Mouse (Mus musculus) neural tube, embryonic 14.5 days (tissue): Measurements from ENCODE around the gene Amhr2. TPM values are rescaled to one million over a fixed set of nuclear protein-coding genes. Genes with fewer than 3 reads are reported as not detected.

ENCODE experiments used
- ATAC-seq: fragments of 200-750 bp; cut with Nextera tagmentation; 2 replicates; pipeline ENCODE4 v1.8.0; 2017; ENCODE audit warnings: low read depth, mild to moderate bottlenecking, moderate TSS enrichment, moderate library complexity
- H3K27ac ChIP-seq: fragments of 300-500 bp; sonication (generic); 2 replicates; pipeline ENCODE4 v1.5.1; 2014; ENCODE audit warnings: low read depth, mild to moderate bottlenecking, control low read depth, low read length, moderate library complexity, mixed read lengths
- H3K27me3 ChIP-seq: fragments of 300-500 bp; sonication (generic); 2 replicates; pipeline ENCODE4 v1.6.1; 2014; ENCODE audit warnings: low read length; ENCODE audit not compliant: control insufficient read depth, insufficient read depth
- H3K36me3 ChIP-seq: fragments of 300-500 bp; sonication (generic); 2 replicates; pipeline ENCODE4 v1.6.1; 2014; ENCODE audit warnings: low read length, mixed read lengths; ENCODE audit not compliant: control insufficient read depth, insufficient read depth
- H3K4me1 ChIP-seq: fragments of 300-500 bp; sonication (generic); 2 replicates; pipeline ENCODE4 v1.6.1; 2014; ENCODE audit warnings: low read length; ENCODE audit not compliant: control insufficient read depth, insufficient read depth
- H3K4me2 ChIP-seq: fragments of 300-500 bp; sonication (generic); 2 replicates; pipeline ENCODE4 v1.6.1; 2014; ENCODE audit warnings: mild to moderate bottlenecking, low read depth, low read length, control low read depth
- H3K4me3 ChIP-seq: fragments of 300-500 bp; sonication (generic); 2 replicates; pipeline ENCODE4 v1.5.1; 2014; ENCODE audit warnings: low read depth, low read length, control low read depth, mixed read lengths
- H3K9ac ChIP-seq: fragments of 300-500 bp; sonication (generic); replicated peaks from 2 replicates; pipeline ENCODE4 v1.6.1; 2014; ENCODE audit warnings: low read depth, mild to moderate bottlenecking, control low read depth, low read length, mixed read lengths
- H3K9me3 ChIP-seq: fragments of 300-500 bp; sonication (generic); 2 replicates; pipeline ENCODE4 v1.6.1; 2016; ENCODE audit warnings: low read length; ENCODE audit not compliant: control insufficient read depth
- WGBS: fragments of 180-500 bp; shearing (Covaris S2); extraction: QIAGEN DNeasy Blood & Tissue Kit; methylation state at CpG from one replicate; pipeline ENCODE4 v1.1.7; 2014; 5-methylcytosine and 5-hydroxymethylcytosine counted together
- polyA plus RNA-seq: library from polyadenylated mRNA; unstranded; fragments of >200 nt; fragmentation: Nextera tagmentation; extraction: Ambion mirVana; gene quantifications from 2 replicates; pipeline ENCODE4 v1.2.1, GENCODE M21; 2014

The Amhr2 gene
- polyA plus RNA-seq, 1 experiment from 2014 or later = 0.82 TPM

- H3K27ac ChIP-seq = no peak overlapping the region
- H3K27me3 ChIP-seq = no peaks in the 10 kb centered on the region
- 0 out of 2 replicates have a peak, but pooled peaks cover 8% of the 10 kb centered on the region for H3K4me1 ChIP-seq
- no peak for ATAC-seq
- 84% methylated on average over 12 of the region's 12 CpGs for WGBS
- H3K4me2 ChIP-seq = no peak overlapping the region
- no peak overlapping the region for H3K4me3 ChIP-seq
- H3K36me3 ChIP-seq = peaks cover 3% of the 10 kb centered on the region; the same call in 1 of the 2 replicates
- H3K9ac ChIP-seq = no peak overlapping the region
- no peaks in the 10 kb centered on the region for H3K9me3 ChIP-seq
These were observed 15.2 kb downstream of the Amhr2 start for GRCm38 (mm10) chr15:102460409-102460808.

GRCm38 (mm10) chr15:102460971-102461370 lies 15.8 kb downstream of the Amhr2 start:
- Histone ChIP-seq H3K9me3 (no peaks in the 10 kb centered on the region), H3K9ac (no peak overlapping the region), H3K27ac (no peak overlapping the region), H3K36me3 (peaks cover 3% of the 10 kb centered on the region; the same call in 1 of the 2 replicates), H3K4me2 (no peak overlapping the region), H3K4me1 (0 out of 2 replicates have a peak, but pooled peaks cover 8% of the 10 kb centered on the region), H3K27me3 (no peaks in the 10 kb centered on the region), H3K4me3 (no peak overlapping the region)
- no peak for ATAC-seq
- WGBS = 74% methylated on average over 4 of the region's 4 CpGs

GRCm38 (mm10) chr15:102461430-102462075 lies 16.4 kb downstream of the Amhr2 start:
- WGBS = 84% methylated on average over 9 of the region's 9 CpGs
- H3K4me2 ChIP-seq = no peak overlapping the region
- H3K27ac ChIP-seq = no peak overlapping the region
- peaks cover 3% of the 10 kb centered on the region; the same call in 1 of the 2 replicates for H3K36me3 ChIP-seq
- 0 out of 2 replicates have a peak, but pooled peaks cover 8% of the 10 kb centered on the region for H3K4me1 ChIP-seq
- H3K27me3 ChIP-seq = no peaks in the 10 kb centered on the region
- no peaks in the 10 kb centered on the region for H3K9me3 ChIP-seq
- no peak overlapping the region for H3K4me3 ChIP-seq
- H3K9ac ChIP-seq = no peak overlapping the region
- ATAC-seq = no peak

- no peak overlapping the region for H3K9ac ChIP-seq
These were observed 18.5 kb downstream of the Amhr2 start for GRCm38 (mm10) chr15:102463666-102464065.

GRCm38 (mm10) chr15:102468675-102469370 lies 23.7 kb downstream of the Amhr2 start:
- 96% methylated on average over 9 of the region's 9 CpGs for WGBS
- Histone ChIP-seq H3K4me2 (no peak overlapping the region), H3K27ac (no peak overlapping the region)

More at GRCm38 (mm10) chr15:102463666-102464065, 18.5 kb downstream of the Amhr2 start:
- no peak for ATAC-seq
- H3K27ac ChIP-seq = no peak overlapping the region
- no peak overlapping the region for H3K4me2 ChIP-seq
- no peak overlapping the region for H3K4me3 ChIP-seq
- no peaks in the 10 kb centered on the region for H3K9me3 ChIP-seq
- no peaks in the 10 kb centered on the region for H3K27me3 ChIP-seq
- 0 out of 2 replicates have a peak, but pooled peaks cover 8% of the 10 kb centered on the region for H3K4me1 ChIP-seq
- H3K36me3 ChIP-seq = peaks cover 3% of the 10 kb centered on the region; the same call in 1 of the 2 replicates

GRCm38 (mm10) chr15:102470183-102470604 lies 25.0 kb downstream of the Amhr2 start, which contains the start of gene Pcbp2:
Pcbp2 (plus strand) TSS chr15:102470539.
- H3K27ac ChIP-seq = peak within 1 kb of the TSS; percentile 93
- 1% methylated on average over 33 of the region's 40 CpGs for WGBS
- peak; percentile 99 for ATAC-seq

More at GRCm38 (mm10) chr15:102468675-102469370, 23.7 kb downstream of the Amhr2 start:
- H3K9ac ChIP-seq = no peak overlapping the region
- H3K36me3 ChIP-seq = no peaks in the 10 kb centered on the region
- no peak for ATAC-seq
- H3K4me1 ChIP-seq = peaks cover 6% of the 10 kb centered on the region
- H3K4me3 ChIP-seq = no peak overlapping the region
- no peaks in the 10 kb centered on the region for H3K9me3 ChIP-seq
- no peaks in the 10 kb centered on the region for H3K27me3 ChIP-seq

GRCm38 (mm10) chr15:102470605-102471294 lies 25.6 kb downstream of the Amhr2 start:
- Histone ChIP-seq H3K27me3 (no peaks in the 10 kb centered on the region), H3K9me3 (no peaks in the 10 kb centered on the region), H3K27ac (peak overlapping the region; percentile 93), H3K4me1 (peaks cover 6% of the 10 kb centered on the region), H3K9ac (peak overlapping the region; percentile 90), H3K4me2 (peak overlapping the region; percentile 65), H3K4me3 (peak overlapping the region; percentile 81), H3K36me3 (peaks cover 14% of the 10 kb centered on the region; the same call in 1 of the 2 replicates)
- WGBS = 0% methylated on average over 37 of the region's 67 CpGs
- ATAC-seq = peak; percentile 67

More at GRCm38 (mm10) chr15:102470183-102470604, 25.0 kb downstream of the Amhr2 start, which contains the start of gene Pcbp2:
- peak within 1 kb of the TSS; percentile 65 for H3K4me2 ChIP-seq
- no peaks in the 10 kb centered on the region for H3K27me3 ChIP-seq
- H3K9me3 ChIP-seq = no peaks in the 10 kb centered on the region
- H3K36me3 ChIP-seq = peaks cover 9% of the 10 kb centered on the region; the same call in 1 of the 2 replicates
- H3K4me1 ChIP-seq = peaks cover 6% of the 10 kb centered on the region
- H3K4me3 ChIP-seq = peak within 1 kb of the TSS; percentile 81
- peak within 1 kb of the TSS; percentile 90 for H3K9ac ChIP-seq

GRCm38 (mm10) chr15:102471295-102471645 lies 26.1 kb downstream of the Amhr2 start:
- peak overlapping the region; percentile 90 for H3K9ac ChIP-seq
- no peaks in the 10 kb centered on the region for H3K9me3 ChIP-seq
- H3K36me3 ChIP-seq = peaks cover 19% of the 10 kb centered on the region; the same call in 1 of the 2 replicates
- peaks cover 6% of the 10 kb centered on the region for H3K4me1 ChIP-seq
- H3K4me2 ChIP-seq = peak overlapping the region; percentile 65
- 1% methylated on average over 10 of the region's 10 CpGs for WGBS
- H3K4me3 ChIP-seq = peak overlapping the region; percentile 81
- H3K27me3 ChIP-seq = no peaks in the 10 kb centered on the region
- H3K27ac ChIP-seq = peak overlapping the region; percentile 93
- no peak for ATAC-seq
